Mouse (Mus musculus): ENCODE results near the gene Pgpep1. TPM values are rescaled to one million over a fixed set of nuclear protein-coding genes. Genes with fewer than 3 reads are reported as not detected.

Pgpep1 gene
- polyA plus RNA-seq, 1 experiment, result 34.9 TPM

GRCm38 (mm10) chr8:70673079-70673856 lies 13.1 kb upstream of the Pgpep1 start, which contains the start of gene Lsm4:
Gene Lsm4, plus strand, starts transcription at chr8:70673248.
- H3ac ChIP-seq (ENCODE audit: control insufficient read depth, insufficient read length, low read depth), result peak within 1 kb of the TSS; percentile 79
- H3K4me3 ChIP-seq (ENCODE audit: insufficient read depth, poor library complexity, severe bottlenecking), result peak within 1 kb of the TSS; percentile 44
- H3K79me2 ChIP-seq (ENCODE audit: control insufficient read depth, insufficient read depth), result peaks cover 31% of the 10 kb centered on the region
- TF ChIP-seq CTCF (IDR thresholded peaks at IDR 0.05; ENCODE audit: control insufficient read depth, insufficient read depth, insufficient read length) (peak; percentile 72), CEBPB (IDR thresholded peaks at IDR 0.05; ENCODE audit: low read depth) (no peak), USF1 (IDR thresholded peaks at IDR 0.05; ENCODE audit: low read depth) (peak; percentile 98), FOSL1 (IDR thresholded peaks at IDR 0.05; ENCODE audit: insufficient read depth, low read length, poor library complexity, severe bottlenecking) (no peak), MYOD1 (IDR thresholded peaks at IDR 0.05; ENCODE audit: control insufficient read depth, insufficient read length, low read depth) (no peak), MAX (IDR thresholded peaks at IDR 0.05) (peak; percentile 72), MYOG (IDR thresholded peaks at IDR 0.05; ENCODE audit: control insufficient read depth, extremely low read depth, insufficient read length) (no peak)
- H3K27me3 ChIP-seq (ENCODE audit: control insufficient read depth, insufficient read depth, insufficient read length), result no peaks in the 10 kb centered on the region
- peaks cover 19% of the 10 kb centered on the region for H3K79me3 ChIP-seq (ENCODE audit: low read depth)
- H3K36me3 ChIP-seq (ENCODE audit: control insufficient read depth, insufficient read depth), result peaks cover 13% of the 10 kb centered on the region

GRCm38 (mm10) chr8:70672325-70673078 lies 12.3 kb upstream of the Pgpep1 start:
- Histone ChIP-seq H3K36me3 (ENCODE audit: control insufficient read depth, insufficient read depth) (peaks cover 6% of the 10 kb centered on the region), H3K27me3 (ENCODE audit: control insufficient read depth, insufficient read depth, insufficient read length) (no peaks in the 10 kb centered on the region), H3K79me2 (ENCODE audit: control insufficient read depth, insufficient read depth) (peaks cover 31% of the 10 kb centered on the region), H3K79me3 (ENCODE audit: low read depth) (peaks cover 19% of the 10 kb centered on the region), H3ac (ENCODE audit: control insufficient read depth, insufficient read length, low read depth) (peak overlapping the region; percentile 29), H3K4me3 (ENCODE audit: insufficient read depth, poor library complexity, severe bottlenecking) (peak overlapping the region; percentile 14)
- TF ChIP-seq MYOG (IDR thresholded peaks at IDR 0.05; ENCODE audit: control insufficient read depth, extremely low read depth, insufficient read length) (no peak), USF1 (IDR thresholded peaks at IDR 0.05; ENCODE audit: low read depth) (no peak), MYOD1 (IDR thresholded peaks at IDR 0.05; ENCODE audit: control insufficient read depth, insufficient read length, low read depth) (no peak), MAX (IDR thresholded peaks at IDR 0.05) (no peak), CTCF (IDR thresholded peaks at IDR 0.05; ENCODE audit: control insufficient read depth, insufficient read depth, insufficient read length) (no peak), CEBPB (IDR thresholded peaks at IDR 0.05; ENCODE audit: low read depth) (no peak), FOSL1 (IDR thresholded peaks at IDR 0.05; ENCODE audit: insufficient read depth, low read length, poor library complexity, severe bottlenecking) (no peak)

GRCm38 (mm10) chr8:70671615-70672324 lies 11.6 kb upstream of the Pgpep1 start:
- TF ChIP-seq CTCF (IDR thresholded peaks at IDR 0.05; ENCODE audit: control insufficient read depth, insufficient read depth, insufficient read length) (no peak), MAX (IDR thresholded peaks at IDR 0.05) (no peak), FOSL1 (IDR thresholded peaks at IDR 0.05; ENCODE audit: insufficient read depth, low read length, poor library complexity, severe bottlenecking) (no peak), MYOG (IDR thresholded peaks at IDR 0.05; ENCODE audit: control insufficient read depth, extremely low read depth, insufficient read length) (no peak), MYOD1 (IDR thresholded peaks at IDR 0.05; ENCODE audit: control insufficient read depth, insufficient read length, low read depth) (no peak), USF1 (IDR thresholded peaks at IDR 0.05; ENCODE audit: low read depth) (no peak), CEBPB (IDR thresholded peaks at IDR 0.05; ENCODE audit: low read depth) (no peak)
- Histone ChIP-seq H3K79me3 (ENCODE audit: low read depth) (peaks cover 19% of the 10 kb centered on the region), H3K36me3 (ENCODE audit: control insufficient read depth, insufficient read depth) (peaks cover 3% of the 10 kb centered on the region), H3K79me2 (ENCODE audit: control insufficient read depth, insufficient read depth) (peaks cover 31% of the 10 kb centered on the region), H3K4me3 (ENCODE audit: insufficient read depth, poor library complexity, severe bottlenecking) (no peak overlapping the region), H3K27me3 (ENCODE audit: control insufficient read depth, insufficient read depth, insufficient read length) (no peaks in the 10 kb centered on the region), H3ac (ENCODE audit: control insufficient read depth, insufficient read length, low read depth) (no peak overlapping the region)

GRCm38 (mm10) chr8:70667071-70667470 lies 6.9 kb upstream of the Pgpep1 start:
- TF ChIP-seq CTCF (IDR thresholded peaks at IDR 0.05; ENCODE audit: control insufficient read depth, insufficient read depth, insufficient read length) (no peak), MYOD1 (IDR thresholded peaks at IDR 0.05; ENCODE audit: control insufficient read depth, insufficient read length, low read depth) (no peak), CEBPB (IDR thresholded peaks at IDR 0.05; ENCODE audit: low read depth) (no peak), USF1 (IDR thresholded peaks at IDR 0.05; ENCODE audit: low read depth) (no peak), MYOG (IDR thresholded peaks at IDR 0.05; ENCODE audit: control insufficient read depth, extremely low read depth, insufficient read length) (no peak), MAX (IDR thresholded peaks at IDR 0.05) (no peak), FOSL1 (IDR thresholded peaks at IDR 0.05; ENCODE audit: insufficient read depth, low read length, poor library complexity, severe bottlenecking) (no peak)
- Histone ChIP-seq H3ac (ENCODE audit: control insufficient read depth, insufficient read length, low read depth) (no peak overlapping the region), H3K36me3 (ENCODE audit: control insufficient read depth, insufficient read depth) (no peaks in the 10 kb centered on the region), H3K27me3 (ENCODE audit: control insufficient read depth, insufficient read depth, insufficient read length) (no peaks in the 10 kb centered on the region), H3K79me3 (ENCODE audit: low read depth) (no peaks in the 10 kb centered on the region), H3K4me3 (ENCODE audit: insufficient read depth, poor library complexity, severe bottlenecking) (no peak overlapping the region), H3K79me2 (ENCODE audit: control insufficient read depth, insufficient read depth) (no peaks in the 10 kb centered on the region)

GRCm38 (mm10) chr8:70665599-70665998 lies 5.4 kb upstream of the Pgpep1 start:
- Histone ChIP-seq H3K79me3 (ENCODE audit: low read depth) (no peaks in the 10 kb centered on the region), H3ac (ENCODE audit: control insufficient read depth, insufficient read length, low read depth) (no peak overlapping the region)

More at GRCm38 (mm10) chr8:70665599-70665998, 5.4 kb upstream of the Pgpep1 start:
- no peaks in the 10 kb centered on the region for H3K79me2 ChIP-seq (ENCODE audit: control insufficient read depth, insufficient read depth)
- no peak for TF ChIP-seq MYOG (IDR thresholded peaks at IDR 0.05; ENCODE audit: control insufficient read depth, extremely low read depth, insufficient read length)
- no peak for TF ChIP-seq USF1 (IDR thresholded peaks at IDR 0.05; ENCODE audit: low read depth)
- no peak for TF ChIP-seq CEBPB (IDR thresholded peaks at IDR 0.05; ENCODE audit: low read depth)
- no peak for TF ChIP-seq CTCF (IDR thresholded peaks at IDR 0.05; ENCODE audit: control insufficient read depth, insufficient read depth, insufficient read length)
- TF ChIP-seq MYOD1 (IDR thresholded peaks at IDR 0.05; ENCODE audit: control insufficient read depth, insufficient read length, low read depth), result no peak
- no peak for TF ChIP-seq MAX (IDR thresholded peaks at IDR 0.05)
- no peak for TF ChIP-seq FOSL1 (IDR thresholded peaks at IDR 0.05; ENCODE audit: insufficient read depth, low read length, poor library complexity, severe bottlenecking)
- no peaks in the 10 kb centered on the region for H3K36me3 ChIP-seq (ENCODE audit: control insufficient read depth, insufficient read depth)
- H3K4me3 ChIP-seq (ENCODE audit: insufficient read depth, poor library complexity, severe bottlenecking), result no peak overlapping the region
- H3K27me3 ChIP-seq (ENCODE audit: control insufficient read depth, insufficient read depth, insufficient read length), result no peaks in the 10 kb centered on the region

All from C2C12 (cell line).